Mouse (Mus musculus): ENCODE measurements around the gene Kmo. TPM values are rescaled to one million over a fixed set of nuclear protein-coding genes. Genes with fewer than 3 reads are reported as not detected.

Kmo gene
- polyA plus RNA-seq (2014; fragmentation: Nextera tagmentation; extraction: Ambion mirVana) = 0.09 TPM in 1 of 2 replicates, not detected in the other

GRCm38 (mm10) chr1:175619814-175620431 lies at the start of gene Kmo:
Gene Kmo, plus strand, starts transcription at chr1:175620381.
- Histone ChIP-seq H3K4me2 (no peak within 1 kb of the TSS), H3K36me3 (ENCODE audit: control insufficient read depth, insufficient read depth, low read length) (peaks cover 13% of the 10 kb centered on the region), H3K4me3 (ENCODE audit: low read depth, low read length) (no peak within 1 kb of the TSS), H3K27me3 (ENCODE audit: control insufficient read depth, insufficient read depth, low read length) (no peaks in the 10 kb centered on the region), H3K4me1 (ENCODE audit: control insufficient read depth, insufficient read depth, low read length) (peaks cover 9% of the 10 kb centered on the region), H3K27ac (ENCODE audit: low read depth, low read length) (no peak within 1 kb of the TSS), H3K9ac (ENCODE audit: low read depth, low read length) (no peak within 1 kb of the TSS), H3K9me3 (replicated peaks; ENCODE audit: control insufficient read depth, low read length) (no peaks in the 10 kb centered on the region)
- no peak for ATAC-seq (replicated peaks; ENCODE audit: insufficient number of reproducible peaks, low FRiP score, low TSS enrichment)
- WGBS (ENCODE audit: insufficient replicate concordance) = 90% methylated on average over 13 of the region's 13 CpGs

- 84% methylated on average over 2 of the region's 2 CpGs for WGBS (ENCODE audit: insufficient replicate concordance)
- H3K9ac ChIP-seq (ENCODE audit: low read depth, low read length) = no peak overlapping the region
- no peak overlapping the region for H3K4me2 ChIP-seq
Measured at GRCm38 (mm10) chr1:175574129-175574528, 46.1 kb upstream of the Kmo start.

GRCm38 (mm10) chr1:175578425-175579096 lies 41.6 kb upstream of the Kmo start:
- Histone ChIP-seq H3K9ac (ENCODE audit: low read depth, low read length) (no peak overlapping the region), H3K27ac (ENCODE audit: low read depth, low read length) (no peak overlapping the region), H3K4me1 (ENCODE audit: control insufficient read depth, insufficient read depth, low read length) (no peaks in the 10 kb centered on the region), H3K4me2 (no peak overlapping the region), H3K36me3 (ENCODE audit: control insufficient read depth, insufficient read depth, low read length) (no peaks in the 10 kb centered on the region), H3K9me3 (replicated peaks; ENCODE audit: control insufficient read depth, low read length) (no peaks in the 10 kb centered on the region), H3K4me3 (ENCODE audit: low read depth, low read length) (no peak overlapping the region), H3K27me3 (ENCODE audit: control insufficient read depth, insufficient read depth, low read length) (no peaks in the 10 kb centered on the region)
- 83% methylated on average over 2 of the region's 2 CpGs for WGBS (ENCODE audit: insufficient replicate concordance)
- ATAC-seq (replicated peaks; ENCODE audit: insufficient number of reproducible peaks, low FRiP score, low TSS enrichment) = no peak

More at GRCm38 (mm10) chr1:175574129-175574528, 46.1 kb upstream of the Kmo start:
- Histone ChIP-seq H3K4me1 (ENCODE audit: control insufficient read depth, insufficient read depth, low read length) (no peaks in the 10 kb centered on the region), H3K36me3 (ENCODE audit: control insufficient read depth, insufficient read depth, low read length) (no peaks in the 10 kb centered on the region), H3K27ac (ENCODE audit: low read depth, low read length) (no peak overlapping the region), H3K27me3 (ENCODE audit: control insufficient read depth, insufficient read depth, low read length) (no peaks in the 10 kb centered on the region), H3K4me3 (ENCODE audit: low read depth, low read length) (no peak overlapping the region), H3K9me3 (replicated peaks; ENCODE audit: control insufficient read depth, low read length) (no peaks in the 10 kb centered on the region)
- no peak for ATAC-seq (replicated peaks; ENCODE audit: insufficient number of reproducible peaks, low FRiP score, low TSS enrichment)

- Histone ChIP-seq H3K4me3 (ENCODE audit: low read depth, low read length) (no peak overlapping the region), H3K4me2 (no peak overlapping the region), H3K9me3 (replicated peaks; ENCODE audit: control insufficient read depth, low read length) (no peaks in the 10 kb centered on the region), H3K27ac (ENCODE audit: low read depth, low read length) (no peak overlapping the region), H3K36me3 (ENCODE audit: control insufficient read depth, insufficient read depth, low read length) (no peaks in the 10 kb centered on the region), H3K9ac (ENCODE audit: low read depth, low read length) (no peak overlapping the region), H3K4me1 (ENCODE audit: control insufficient read depth, insufficient read depth, low read length) (no peaks in the 10 kb centered on the region), H3K27me3 (ENCODE audit: control insufficient read depth, insufficient read depth, low read length) (no peaks in the 10 kb centered on the region)
- ATAC-seq (replicated peaks; ENCODE audit: insufficient number of reproducible peaks, low FRiP score, low TSS enrichment) = no peak
- 81% methylated on average over 9 of the region's 9 CpGs for WGBS (ENCODE audit: insufficient replicate concordance)
Measured at GRCm38 (mm10) chr1:175579598-175580235, 40.5 kb upstream of the Kmo start.

- Histone ChIP-seq H3K4me2 (no peak overlapping the region), H3K27me3 (ENCODE audit: control insufficient read depth, insufficient read depth, low read length) (no peaks in the 10 kb centered on the region), H3K9me3 (replicated peaks; ENCODE audit: control insufficient read depth, low read length) (no peaks in the 10 kb centered on the region), H3K4me1 (ENCODE audit: control insufficient read depth, insufficient read depth, low read length) (no peaks in the 10 kb centered on the region), H3K9ac (ENCODE audit: low read depth, low read length) (no peak overlapping the region), H3K27ac (ENCODE audit: low read depth, low read length) (no peak overlapping the region), H3K4me3 (ENCODE audit: low read depth, low read length) (no peak overlapping the region), H3K36me3 (ENCODE audit: control insufficient read depth, insufficient read depth, low read length) (no peaks in the 10 kb centered on the region)
- WGBS (ENCODE audit: insufficient replicate concordance) = 85% methylated on average over 7 of the region's 7 CpGs
- ATAC-seq (replicated peaks; ENCODE audit: insufficient number of reproducible peaks, low FRiP score, low TSS enrichment) = no peak
Measured at GRCm38 (mm10) chr1:175580346-175580745, 39.8 kb upstream of the Kmo start.

GRCm38 (mm10) chr1:175582799-175583198 lies 37.4 kb upstream of the Kmo start:
- Histone ChIP-seq H3K9me3 (replicated peaks; ENCODE audit: control insufficient read depth, low read length) (no peaks in the 10 kb centered on the region), H3K4me2 (no peak overlapping the region), H3K36me3 (ENCODE audit: control insufficient read depth, insufficient read depth, low read length) (no peaks in the 10 kb centered on the region), H3K4me1 (ENCODE audit: control insufficient read depth, insufficient read depth, low read length) (no peaks in the 10 kb centered on the region), H3K27ac (ENCODE audit: low read depth, low read length) (no peak overlapping the region), H3K4me3 (ENCODE audit: low read depth, low read length) (no peak overlapping the region), H3K27me3 (ENCODE audit: control insufficient read depth, insufficient read depth, low read length) (no peaks in the 10 kb centered on the region), H3K9ac (ENCODE audit: low read depth, low read length) (no peak overlapping the region)
- no peak for ATAC-seq (replicated peaks; ENCODE audit: insufficient number of reproducible peaks, low FRiP score, low TSS enrichment)
- 83% methylated on average over 4 of the region's 4 CpGs for WGBS (ENCODE audit: insufficient replicate concordance)

GRCm38 (mm10) chr1:175585267-175585666 lies 34.9 kb upstream of the Kmo start:
- WGBS (ENCODE audit: insufficient replicate concordance) = 56% methylated on average over 2 of the region's 2 CpGs
- no peak for ATAC-seq (replicated peaks; ENCODE audit: insufficient number of reproducible peaks, low FRiP score, low TSS enrichment)
- no peak overlapping the region for H3K9ac ChIP-seq (ENCODE audit: low read depth, low read length)
- H3K27me3 ChIP-seq (ENCODE audit: control insufficient read depth, insufficient read depth, low read length) = no peaks in the 10 kb centered on the region
- no peaks in the 10 kb centered on the region for H3K9me3 ChIP-seq (replicated peaks; ENCODE audit: control insufficient read depth, low read length)
- no peak overlapping the region for H3K4me2 ChIP-seq
- no peak overlapping the region for H3K27ac ChIP-seq (ENCODE audit: low read depth, low read length)
- no peaks in the 10 kb centered on the region for H3K36me3 ChIP-seq (ENCODE audit: control insufficient read depth, insufficient read depth, low read length)
- H3K4me3 ChIP-seq (ENCODE audit: low read depth, low read length) = no peak overlapping the region
- H3K4me1 ChIP-seq (ENCODE audit: control insufficient read depth, insufficient read depth, low read length) = no peaks in the 10 kb centered on the region

GRCm38 (mm10) chr1:175586656-175587055 lies 33.5 kb upstream of the Kmo start:
- Histone ChIP-seq H3K4me2 (no peak overlapping the region), H3K4me3 (ENCODE audit: low read depth, low read length) (no peak overlapping the region), H3K36me3 (ENCODE audit: control insufficient read depth, insufficient read depth, low read length) (no peaks in the 10 kb centered on the region), H3K9me3 (replicated peaks; ENCODE audit: control insufficient read depth, low read length) (no peaks in the 10 kb centered on the region), H3K27ac (ENCODE audit: low read depth, low read length) (no peak overlapping the region), H3K9ac (ENCODE audit: low read depth, low read length) (no peak overlapping the region), H3K27me3 (ENCODE audit: control insufficient read depth, insufficient read depth, low read length) (no peaks in the 10 kb centered on the region), H3K4me1 (ENCODE audit: control insufficient read depth, insufficient read depth, low read length) (no peaks in the 10 kb centered on the region)
- 73% methylated on average over 5 of the region's 5 CpGs for WGBS (ENCODE audit: insufficient replicate concordance)
- ATAC-seq (replicated peaks; ENCODE audit: insufficient number of reproducible peaks, low FRiP score, low TSS enrichment) = no peak
